Mouse (Mus musculus) neural tube, embryonic 11.5 days (tissue): ENCODE results near the gene Hbp1. TPM values are rescaled to one million over a fixed set of nuclear protein-coding genes. Genes with fewer than 3 reads are reported as not detected.

Experiments
- ATAC-seq: fragments of 200-750 bp; cut with Nextera tagmentation; 2 replicates; pipeline ENCODE4 v1.8.0; 2017; ENCODE audit warnings: moderate number of reproducible peaks, mild to moderate bottlenecking, moderate TSS enrichment, moderate library complexity; ENCODE audit not compliant: insufficient read depth, low FRiP score, low TSS enrichment
- DNase-seq: peaks from one replicate; pipeline ENCODE4 v3.0.0-alpha.2; 2015; ENCODE audit warnings: low spot score
- H3K27ac ChIP-seq: fragments of 300-500 bp; sonication (generic); 2 replicates; pipeline ENCODE4 v1.5.1; 2014; ENCODE audit warnings: low read depth, mild to moderate bottlenecking, low read length
- H3K27me3 ChIP-seq: fragments of 300-500 bp; sonication (generic); 2 replicates; pipeline ENCODE4 v1.6.1; 2014; ENCODE audit warnings: mild to moderate bottlenecking, low read length, mixed read lengths; ENCODE audit not compliant: control insufficient read depth, insufficient read depth
- H3K36me3 ChIP-seq: fragments of 300-500 bp; sonication (generic); 2 replicates; pipeline ENCODE4 v1.6.1; 2014; ENCODE audit warnings: mild to moderate bottlenecking, low read length, moderate library complexity, mixed read lengths; ENCODE audit not compliant: control insufficient read depth, insufficient read depth
- H3K4me1 ChIP-seq: fragments of 300-500 bp; sonication (generic); 2 replicates; pipeline ENCODE4 v1.6.1; 2014; ENCODE audit warnings: low read length, mixed read lengths; ENCODE audit not compliant: control insufficient read depth, insufficient read depth
- H3K4me2 ChIP-seq: fragments of 300-500 bp; sonication (generic); 2 replicates; pipeline ENCODE4 v1.6.1; 2014; ENCODE audit warnings: low read depth, mild to moderate bottlenecking, moderate library complexity
- H3K4me3 ChIP-seq: fragments of 300-500 bp; sonication (generic); 2 replicates; pipeline ENCODE4 v1.5.1; 2014; ENCODE audit warnings: low read depth, low read length
- H3K9ac ChIP-seq: fragments of 300-500 bp; sonication (generic); 2 replicates; pipeline ENCODE4 v1.6.1; 2014; ENCODE audit warnings: mild to moderate bottlenecking, low read length
- H3K9me3 ChIP-seq: fragments of 300-500 bp; sonication (generic); 2 replicates; pipeline ENCODE4 v1.6.1; 2016; ENCODE audit warnings: low read length; ENCODE audit not compliant: control insufficient read depth
- WGBS: fragments of 180-500 bp; shearing (Covaris S2); extraction: QIAGEN DNeasy Blood & Tissue Kit; methylation state at CpG from one replicate; pipeline ENCODE4 v1.1.7; 2014; 5-methylcytosine and 5-hydroxymethylcytosine counted together
- polyA plus RNA-seq: library from polyadenylated mRNA; unstranded; fragments of >200 nt; fragmentation: Nextera tagmentation; extraction: Ambion mirVana; gene quantifications from 2 replicates; pipeline ENCODE4 v1.2.1, GENCODE M21; 2014

Hbp1 gene
- polyA plus RNA-seq, 1 experiment from 2014 or later: 100 TPM

- Histone ChIP-seq H3K4me3 (no peak overlapping the region), H3K9me3 (no peaks in the 10 kb centered on the region), H3K36me3 (no peaks in the 10 kb centered on the region), H3K27ac (no peak overlapping the region), H3K4me2 (no peak overlapping the region), H3K4me1 (no peaks in the 10 kb centered on the region), H3K27me3 (no peaks in the 10 kb centered on the region), H3K9ac (no peak overlapping the region)
- ATAC-seq (no peak), DNase-seq (no peak)
- 93% methylated on average over 2 of the region's 2 CpGs for WGBS
Measured at GRCm38 (mm10) chr12:31907436-31907835, 42.9 kb downstream of the Hbp1 start.

- Histone ChIP-seq H3K4me2 (no peak overlapping the region), H3K4me1 (no peaks in the 10 kb centered on the region), H3K36me3 (no peaks in the 10 kb centered on the region), H3K4me3 (no peak overlapping the region), H3K27ac (peak overlapping the region; percentile 56; the same call in 1 of the 2 replicates), H3K9me3 (no peaks in the 10 kb centered on the region), H3K9ac (no peak overlapping the region), H3K27me3 (no peaks in the 10 kb centered on the region)
- ATAC-seq (peak; percentile 58), DNase-seq (no peak)
- 62% methylated on average over 6 of the region's 6 CpGs for WGBS
Measured at GRCm38 (mm10) chr12:31905696-31906551, 44.4 kb downstream of the Hbp1 start.

GRCm38 (mm10) chr12:31900391-31900914, 49.9 kb downstream of the Hbp1 start:
- no peak overlapping the region for H3K9ac ChIP-seq
- 76% methylated on average over 4 of the region's 4 CpGs for WGBS
- no peak overlapping the region for H3K4me3 ChIP-seq

GRCm38 (mm10) chr12:31897456-31897855, 52.9 kb downstream of the Hbp1 start:
- Histone ChIP-seq H3K4me3 (no peak overlapping the region), H3K27me3 (no peaks in the 10 kb centered on the region), H3K9ac (no peak overlapping the region), H3K4me2 (no peak overlapping the region), H3K9me3 (no peaks in the 10 kb centered on the region), H3K27ac (no peak overlapping the region), H3K4me1 (peaks cover 14% of the 10 kb centered on the region), H3K36me3 (no peaks in the 10 kb centered on the region)
- ATAC-seq: no peak
- 64% methylated on average over 7 of the region's 7 CpGs for WGBS
- no peak for DNase-seq

More at GRCm38 (mm10) chr12:31900391-31900914, 49.9 kb downstream of the Hbp1 start:
- H3K4me2 ChIP-seq: no peak overlapping the region
- ATAC-seq (no peak), DNase-seq (no peak)
- no peaks in the 10 kb centered on the region for H3K27me3 ChIP-seq
- H3K27ac ChIP-seq: no peak overlapping the region
- peaks cover 12% of the 10 kb centered on the region for H3K4me1 ChIP-seq
- no peaks in the 10 kb centered on the region for H3K9me3 ChIP-seq
- no peaks in the 10 kb centered on the region for H3K36me3 ChIP-seq

GRCm38 (mm10) chr12:31896986-31897385, 53.3 kb downstream of the Hbp1 start:
- Histone ChIP-seq H3K4me2 (no peak overlapping the region), H3K4me3 (no peak overlapping the region), H3K36me3 (no peaks in the 10 kb centered on the region), H3K4me1 (peaks cover 14% of the 10 kb centered on the region), H3K9ac (no peak overlapping the region), H3K27me3 (no peaks in the 10 kb centered on the region), H3K9me3 (no peaks in the 10 kb centered on the region), H3K27ac (no peak overlapping the region)
- WGBS: 33% methylated on average over 8 of the region's 8 CpGs
- 0 out of 2 replicates have a peak, but pooled peaks have one; percentile 33 for ATAC-seq
- DNase-seq: peak; percentile 38

GRCm38 (mm10) chr12:31896295-31896694, 54.0 kb downstream of the Hbp1 start:
- 0 out of 2 replicates have a peak, but pooled peaks have one; percentile 13 for ATAC-seq

GRCm38 (mm10) chr12:31895888-31896287, 54.4 kb downstream of the Hbp1 start:
- Histone ChIP-seq H3K27me3 (no peaks in the 10 kb centered on the region), H3K9me3 (no peaks in the 10 kb centered on the region), H3K4me1 (peaks cover 14% of the 10 kb centered on the region), H3K9ac (no peak overlapping the region), H3K4me3 (no peak overlapping the region), H3K36me3 (no peaks in the 10 kb centered on the region), H3K27ac (no peak overlapping the region), H3K4me2 (no peak overlapping the region)
- ATAC-seq (peak; percentile 56), DNase-seq (no peak)
- WGBS: 12% methylated on average over 2 of the region's 2 CpGs

More at GRCm38 (mm10) chr12:31896295-31896694, 54.0 kb downstream of the Hbp1 start:
- H3K4me2 ChIP-seq: no peak overlapping the region
- no peak overlapping the region for H3K4me3 ChIP-seq
- H3K36me3 ChIP-seq: no peaks in the 10 kb centered on the region
- H3K27ac ChIP-seq: no peak overlapping the region
- 31% methylated on average over 5 of the region's 5 CpGs for WGBS
- H3K4me1 ChIP-seq: peaks cover 14% of the 10 kb centered on the region
- no peak for DNase-seq
- H3K27me3 ChIP-seq: no peaks in the 10 kb centered on the region
- no peak overlapping the region for H3K9ac ChIP-seq
- H3K9me3 ChIP-seq: no peaks in the 10 kb centered on the region

- Histone ChIP-seq H3K36me3 (no peaks in the 10 kb centered on the region), H3K27me3 (no peaks in the 10 kb centered on the region), H3K9me3 (no peaks in the 10 kb centered on the region), H3K4me2 (no peak overlapping the region), H3K9ac (no peak overlapping the region), H3K27ac (no peak overlapping the region), H3K4me1 (peaks cover 14% of the 10 kb centered on the region), H3K4me3 (no peak overlapping the region)
- 0 out of 2 replicates have a peak, but pooled peaks have one; percentile 14 for ATAC-seq
- no peak for DNase-seq
- 36% methylated on average over 8 of the region's 8 CpGs for WGBS
Measured at GRCm38 (mm10) chr12:31895095-31895734, 55.1 kb downstream of the Hbp1 start.
